Mouse (Mus musculus) lung, adult 2 months (tissue): Measurements from ENCODE around the gene Cyp2u1. TPM values are rescaled to one million over a fixed set of nuclear protein-coding genes. Genes with fewer than 3 reads are reported as not detected.

ENCODE experiments used
- DNase-seq: peaks from one replicate; pipeline ENCODE4 v3.0.0; 2022
- H3K4me1 ChIP-seq: fragments of 200-500 bp; 2 replicates; pipeline ENCODE4 v1.6.1; 2011; ENCODE audit warnings: low read length; ENCODE audit not compliant: control insufficient read depth, insufficient read depth
- H3K4me3 ChIP-seq: fragments of 200-500 bp; replicated peaks from 2 replicates; pipeline ENCODE3; 2011; ENCODE audit warnings: low read depth, mild to moderate bottlenecking, control low read depth, low read length; ENCODE audit errors: extremely low read depth
- CTCF ChIP-seq: fragments of 200-500 bp; IDR thresholded peaks from 2 replicates; pipeline ENCODE4 v1.5.1; 2011; ENCODE audit warnings: mild to moderate bottlenecking, low read length, control low read depth; ENCODE audit not compliant: insufficient read depth
- POLR2A ChIP-seq: fragments of 200-500 bp; IDR thresholded peaks from 2 replicates; pipeline ENCODE4 v1.6.1; 2011; ENCODE audit warnings: low read depth, mild to moderate bottlenecking, control low read depth, low read length, borderline replicate concordance; ENCODE audit errors: extremely low read depth
- WGBS: fragments of 180-500 bp; shearing (Covaris S2); methylation state at CpG from one replicate; pipeline ENCODE4 v1.1.7; 2018; 5-methylcytosine and 5-hydroxymethylcytosine counted together
- polyA plus RNA-seq: library from polyadenylated mRNA; depleted of rRNA; stranded (reverse); fragments of >200 nt; gene quantifications from 2 replicates; pipeline ENCODE4 v1.2.3, GENCODE M21; 2012

Gene Cyp2u1
- polyA plus RNA-seq, 1 experiment = 2.7 TPM

DNA sequence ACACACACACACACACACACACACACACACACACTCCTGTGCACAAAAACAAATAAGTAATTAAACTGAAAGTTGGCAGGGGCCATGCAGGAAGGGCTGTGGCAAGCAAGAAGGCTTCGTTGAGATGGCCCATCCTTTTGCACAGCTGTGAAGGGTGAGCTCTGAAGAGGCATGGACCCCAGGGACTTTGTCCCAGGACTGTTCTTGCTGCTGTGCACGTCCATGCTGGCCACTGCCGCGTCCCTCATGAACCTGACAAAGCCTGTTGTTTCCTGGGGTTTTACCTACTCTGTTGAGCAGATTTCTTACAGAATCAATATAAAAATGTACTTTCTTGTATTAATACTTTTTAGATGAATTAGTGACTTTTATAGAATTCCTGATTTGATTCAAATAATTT, 11.1 kb downstream of the Cyp2u1 start:
- TF ChIP-seq CTCF (no peak), POLR2A (no peak)
- 74% methylated on average over 4 of the region's 4 CpGs for WGBS
- Histone ChIP-seq H3K4me3 (no peak overlapping the region), H3K4me1 (no peaks in the 10 kb centered on the region)
- DNase-seq = no peak

DNA sequence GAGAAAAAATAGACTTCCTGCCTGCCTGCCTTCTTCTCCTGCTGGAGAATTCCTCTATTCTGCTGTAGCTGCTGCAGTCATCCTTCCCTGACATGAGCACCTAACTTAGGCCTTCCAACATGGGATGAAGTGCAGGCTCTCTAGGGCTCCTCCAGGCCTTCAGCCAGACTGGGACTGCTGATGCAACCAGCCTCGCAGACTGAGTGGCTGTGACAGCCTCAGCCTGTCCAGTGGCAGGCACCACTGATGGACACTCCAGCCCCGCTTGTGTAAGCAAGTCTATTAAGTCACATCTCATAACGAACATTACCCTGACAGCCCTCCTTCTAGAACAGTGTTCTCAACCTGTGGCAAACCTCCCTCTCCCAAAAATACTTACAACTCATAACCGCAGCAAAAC, 28.9 kb downstream of the Cyp2u1 start:
- H3K4me3 ChIP-seq = no peak overlapping the region
- peaks cover 6% of the 10 kb centered on the region; the same call in 1 of the 2 replicates for H3K4me1 ChIP-seq
- WGBS = 74% methylated on average over 4 of the region's 4 CpGs
- DNase-seq = no peak
- TF ChIP-seq CTCF = no peak
- TF ChIP-seq POLR2A = no peak

- Histone ChIP-seq H3K4me3 (peak overlapping the region; percentile 74), H3K4me1 (peaks cover 9% of the 10 kb centered on the region; the same call in 1 of the 2 replicates)
- no peak for TF ChIP-seq CTCF
- TF ChIP-seq POLR2A = no peak
- 20% methylated on average over 10 of the region's 10 CpGs for WGBS
- DNase-seq = no peak
Measured at GRCm38 (mm10) chr3:131272374-131273100, 30.5 kb downstream of the Cyp2u1 start.

DNA sequence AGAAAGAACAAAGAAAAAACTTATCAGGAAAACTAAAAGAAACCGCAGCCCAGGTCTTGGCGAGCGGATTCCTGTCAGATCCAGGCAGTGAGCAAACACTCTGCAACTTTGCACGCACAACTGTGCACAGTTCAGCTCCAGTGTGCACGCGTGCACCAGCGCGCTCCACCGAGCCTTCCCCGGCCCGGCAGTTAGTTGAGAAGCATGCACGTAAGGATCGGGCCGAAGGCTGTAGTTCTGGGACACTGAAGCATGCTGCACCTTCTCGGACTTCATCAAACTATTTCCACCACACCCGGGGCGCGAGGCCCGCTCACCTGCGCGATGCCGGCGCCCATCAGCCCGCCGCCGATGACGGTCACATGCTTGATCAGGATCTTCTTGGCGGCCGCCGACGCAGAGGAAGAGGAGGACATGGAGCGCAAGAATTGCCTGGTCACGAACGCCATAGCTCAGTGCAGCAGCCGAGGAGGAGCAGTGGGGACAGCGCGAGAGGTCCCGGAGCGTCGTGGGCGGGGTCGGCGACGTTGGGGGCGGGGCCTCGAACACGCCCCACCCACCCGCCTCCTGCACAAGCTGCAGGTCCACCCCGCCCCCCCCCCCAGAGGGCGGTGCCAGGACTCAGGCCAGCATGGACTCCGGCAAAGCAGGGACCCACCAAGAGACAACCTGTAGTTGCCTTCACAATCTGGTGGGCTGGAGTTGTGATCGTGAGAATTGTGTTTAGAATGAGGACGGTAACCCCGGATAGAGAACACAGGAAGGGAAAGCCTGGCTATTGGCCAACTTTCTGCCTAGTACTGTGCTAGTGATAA, 31.3 kb downstream of the Cyp2u1 start, which contains the start of gene Hadh:
Gene Hadh, minus strand, starts transcription at position 543 of the 815 bp plus-strand sequence.
- under 1% methylated on average over 54 of the region's 54 CpGs for WGBS
- Histone ChIP-seq H3K4me1 (peaks cover 9% of the 10 kb centered on the region; the same call in 1 of the 2 replicates), H3K4me3 (peak within 1 kb of the TSS; percentile 98)
- TF ChIP-seq POLR2A = peak; percentile 84; the same call in 1 of the 2 replicates
- no peak for TF ChIP-seq CTCF
- peak; percentile 79 for DNase-seq

GRCm38 (mm10) chr3:131271157-131271556, 31.9 kb downstream of the Cyp2u1 start:
- Histone ChIP-seq H3K4me1 (peaks cover 10% of the 10 kb centered on the region; the same call in 1 of the 2 replicates), H3K4me3 (peak overlapping the region; percentile 98)
- DNase-seq = peak; percentile 56
- WGBS = 2% methylated on average over 8 of the region's 8 CpGs
- TF ChIP-seq CTCF (peak; percentile 5; the same call in 1 of the 2 replicates), POLR2A (no peak)

- TF ChIP-seq POLR2A (no peak), CTCF (no peak)
- WGBS = 69% methylated on average over 6 of the region's 6 CpGs
- H3K4me1 ChIP-seq = peaks cover 12% of the 10 kb centered on the region; the same call in 1 of the 2 replicates
- DNase-seq = no peak
- no peak overlapping the region for H3K4me3 ChIP-seq
Measured at GRCm38 (mm10) chr3:131270381-131270780, 32.6 kb downstream of the Cyp2u1 start.

GRCm38 (mm10) chr3:131266366-131267050, 36.5 kb downstream of the Cyp2u1 start:
- TF ChIP-seq POLR2A (no peak), CTCF (no peak)
- DNase-seq = peak; percentile 30
- Histone ChIP-seq H3K4me3 (no peak overlapping the region), H3K4me1 (peaks cover 12% of the 10 kb centered on the region; the same call in 1 of the 2 replicates)
- 45% methylated on average over 3 of the region's 3 CpGs for WGBS

DNA sequence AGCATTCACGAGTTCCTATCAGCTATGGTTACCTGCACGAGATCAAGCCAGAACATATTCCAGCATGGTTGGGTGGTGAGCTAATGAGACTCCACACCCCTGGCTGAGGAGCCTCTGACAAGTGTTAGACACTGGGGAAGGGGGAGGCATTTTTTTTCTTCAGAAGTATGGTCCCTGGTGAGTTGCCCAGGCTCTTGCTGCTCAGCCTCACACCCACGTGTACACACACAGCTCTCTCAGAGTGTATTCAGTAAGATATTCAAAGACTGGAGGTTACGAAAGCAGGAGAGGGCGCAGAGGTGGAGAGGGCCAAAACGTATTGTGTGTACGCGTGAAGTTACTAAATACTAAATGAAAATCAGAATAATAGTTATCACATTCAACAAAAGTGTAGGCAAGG, 37.5 kb downstream of the Cyp2u1 start:
- H3K4me3 ChIP-seq = no peak overlapping the region
- DNase-seq = no peak
- peaks cover 8% of the 10 kb centered on the region; the same call in 1 of the 2 replicates for H3K4me1 ChIP-seq
- 63% methylated on average over 8 of the region's 8 CpGs for WGBS
- TF ChIP-seq CTCF (no peak), POLR2A (no peak)

DNA sequence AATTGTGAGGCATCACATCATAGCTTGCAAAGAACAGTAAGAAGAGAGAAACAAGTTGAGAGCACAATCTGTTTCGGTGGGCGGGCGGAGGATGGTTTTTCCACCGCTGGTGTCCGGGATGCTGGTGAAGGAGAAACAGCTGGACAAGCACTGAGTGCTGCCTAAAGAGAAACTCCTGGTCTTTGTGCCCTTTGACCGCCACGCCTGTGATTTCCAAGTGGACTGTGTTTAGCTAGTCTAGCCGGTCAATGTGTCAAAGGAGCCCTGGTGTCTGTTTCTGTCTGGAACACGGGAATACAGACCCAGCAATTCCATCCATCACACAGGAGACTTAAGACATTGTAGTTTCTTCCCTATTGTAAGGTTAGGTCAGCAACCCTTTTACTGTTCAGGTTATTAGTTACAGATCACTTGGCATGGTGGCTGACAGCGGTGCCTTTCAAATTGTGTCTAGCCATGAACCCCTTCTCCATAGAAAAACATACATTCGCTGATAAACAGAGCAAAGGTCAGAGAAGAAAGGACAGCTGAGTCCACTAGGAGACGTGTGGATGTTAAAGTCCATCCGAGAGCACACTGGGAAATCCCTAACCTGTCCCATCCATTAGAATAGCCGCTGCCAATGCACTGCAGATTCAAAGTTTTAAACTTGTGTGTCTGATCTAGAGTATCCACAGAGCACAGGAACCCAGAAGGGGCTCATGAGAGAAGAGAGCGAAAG, 39.1 kb downstream of the Cyp2u1 start:
- Histone ChIP-seq H3K4me1 (peaks cover 6% of the 10 kb centered on the region; the same call in 1 of the 2 replicates), H3K4me3 (no peak overlapping the region)
- 61% methylated on average over 15 of the region's 15 CpGs for WGBS
- no peak for TF ChIP-seq CTCF
- no peak for TF ChIP-seq POLR2A
- no peak for DNase-seq
